Mouse (Mus musculus): ENCODE measurements around the gene Gng8. TPM values are rescaled to one million over a fixed set of nuclear protein-coding genes. Genes with fewer than 3 reads are reported as not detected.
A peak's percentile ranks its signal among the peaks of the same experiment; 100 is the strongest.

Gene Gng8
- polyA plus RNA-seq, 1 experiment from 2014 or later, result 20.3 TPM

GRCm38 (mm10) chr7:16859902-16860651, 31.5 kb upstream of the Gng8 start:
- peaks cover 4% of the 10 kb centered on the region; the same call in 1 of the 2 replicates for H3K9me3 ChIP-seq
- DNase-seq (ENCODE audit: low spot score), result peak; percentile 71
- no peaks in the 10 kb centered on the region for H3K4me1 ChIP-seq
- whole genome bisulfite sequencing, result 33% methylated on average over 5 of the region's 5 CpGs
- H3K27me3 ChIP-seq (replicated peaks; ENCODE audit: low read depth, poor library complexity, severe bottlenecking), result no peaks in the 10 kb centered on the region
- no peak overlapping the region for H3K27ac ChIP-seq (replicated peaks)
- H3K4me3 ChIP-seq, result no peak overlapping the region
- H3K36me3 ChIP-seq (replicated peaks), result peaks cover 74% of the 10 kb centered on the region

DNA sequence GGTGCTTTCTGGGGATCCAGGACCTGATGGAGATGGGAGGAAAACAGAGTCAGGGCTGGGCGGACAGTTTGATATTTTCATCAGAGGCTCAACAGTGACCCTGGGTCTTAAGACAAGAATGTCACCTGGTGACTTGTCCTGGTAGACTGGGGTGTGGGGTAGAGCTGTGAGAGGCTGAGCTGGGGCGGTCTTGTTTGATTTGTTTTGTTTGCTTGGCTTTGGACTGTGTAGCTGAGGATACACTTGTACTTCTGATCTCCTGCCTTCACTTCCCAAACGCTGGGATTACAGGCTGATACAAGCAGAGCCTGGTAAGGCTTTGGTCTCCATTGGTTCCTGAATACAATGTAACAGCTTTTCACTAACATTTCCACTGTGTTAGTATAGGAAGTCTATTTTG, 24.1 kb upstream of the Gng8 start:
- DNase-seq (ENCODE audit: low spot score), result no peak
- Histone ChIP-seq H3K27ac (replicated peaks) (no peak overlapping the region), H3K4me3 (no peak overlapping the region), H3K27me3 (replicated peaks; ENCODE audit: low read depth, poor library complexity, severe bottlenecking) (no peaks in the 10 kb centered on the region), H3K4me1 (peaks cover 14% of the 10 kb centered on the region), H3K36me3 (replicated peaks) (peaks cover 75% of the 10 kb centered on the region), H3K9me3 (peaks cover 4% of the 10 kb centered on the region; the same call in 1 of the 2 replicates)
- 88% methylated on average over 3 of the region's 3 CpGs for WGBS

GRCm38 (mm10) chr7:16869497-16869896, 22.1 kb upstream of the Gng8 start:
- peak overlapping the region; percentile 72 for H3K27ac ChIP-seq (replicated peaks)
- 11% methylated on average over 16 of the region's 16 CpGs for WGBS
- no peaks in the 10 kb centered on the region for H3K27me3 ChIP-seq (replicated peaks; ENCODE audit: low read depth, poor library complexity, severe bottlenecking)

GRCm38 (mm10) chr7:16871600-16871999, 20.0 kb upstream of the Gng8 start:
- whole genome bisulfite sequencing, result 82% methylated on average over 10 of the region's 10 CpGs
- H3K9me3 ChIP-seq, result no peaks in the 10 kb centered on the region
- H3K4me3 ChIP-seq, result no peak overlapping the region
- H3K4me1 ChIP-seq, result peaks cover 31% of the 10 kb centered on the region
- no peak overlapping the region for H3K27ac ChIP-seq (replicated peaks)
- peaks cover 40% of the 10 kb centered on the region for H3K36me3 ChIP-seq (replicated peaks)
- H3K27me3 ChIP-seq (replicated peaks; ENCODE audit: low read depth, poor library complexity, severe bottlenecking), result no peaks in the 10 kb centered on the region
- DNase-seq (ENCODE audit: low spot score), result no peak

More at GRCm38 (mm10) chr7:16869497-16869896, 22.1 kb upstream of the Gng8 start:
- peak; percentile 84 for DNase-seq (ENCODE audit: low spot score)
- Histone ChIP-seq H3K36me3 (replicated peaks) (peaks cover 60% of the 10 kb centered on the region), H3K4me3 (peak overlapping the region; percentile 48), H3K9me3 (peaks cover under 1% of the 10 kb centered on the region; the same call in 1 of the 2 replicates), H3K4me1 (peaks cover 14% of the 10 kb centered on the region)

- H3K27ac ChIP-seq (replicated peaks), result no peak overlapping the region
- WGBS, result 92% methylated on average over 9 of the region's 9 CpGs
- peaks cover 40% of the 10 kb centered on the region for H3K4me1 ChIP-seq
- DNase-seq (ENCODE audit: low spot score), result no peak
- peaks cover 31% of the 10 kb centered on the region for H3K36me3 ChIP-seq (replicated peaks)
- H3K4me3 ChIP-seq, result no peak overlapping the region
- no peaks in the 10 kb centered on the region for H3K27me3 ChIP-seq (replicated peaks; ENCODE audit: low read depth, poor library complexity, severe bottlenecking)
- H3K9me3 ChIP-seq, result no peaks in the 10 kb centered on the region
Measured at GRCm38 (mm10) chr7:16872478-16872877, 19.1 kb upstream of the Gng8 start.

GRCm38 (mm10) chr7:16873392-16873791, 18.2 kb upstream of the Gng8 start:
- 89% methylated on average over 4 of the region's 4 CpGs for WGBS
- H3K4me3 ChIP-seq, result no peak overlapping the region
- H3K9me3 ChIP-seq, result no peaks in the 10 kb centered on the region
- peaks cover 49% of the 10 kb centered on the region for H3K4me1 ChIP-seq
- DNase-seq (ENCODE audit: low spot score), result no peak
- no peaks in the 10 kb centered on the region for H3K27me3 ChIP-seq (replicated peaks; ENCODE audit: low read depth, poor library complexity, severe bottlenecking)
- H3K36me3 ChIP-seq (replicated peaks), result peaks cover 34% of the 10 kb centered on the region
- H3K27ac ChIP-seq (replicated peaks), result no peak overlapping the region

DNA sequence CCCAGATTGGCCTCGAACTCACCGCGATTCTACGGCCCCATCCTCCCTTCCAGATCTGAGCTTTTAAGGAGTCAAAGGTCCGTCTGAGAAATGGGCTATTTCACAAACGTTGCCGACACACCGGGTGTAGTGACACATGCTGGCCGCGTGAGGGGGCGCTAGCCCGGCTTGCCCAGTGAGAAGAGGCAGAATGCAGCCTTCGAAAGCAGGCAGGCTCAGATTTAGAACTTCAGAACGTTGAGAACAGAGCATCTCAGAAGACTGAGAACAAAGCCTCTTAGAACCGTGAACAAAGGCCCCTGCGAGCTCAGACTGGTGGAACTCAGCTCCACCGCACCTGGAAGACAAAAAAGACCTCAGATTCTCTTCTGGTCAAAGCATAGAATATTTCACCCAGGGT, 17.4 kb upstream of the Gng8 start:
- peak; percentile 86 for DNase-seq (ENCODE audit: low spot score)
- Histone ChIP-seq H3K9me3 (no peaks in the 10 kb centered on the region), H3K36me3 (replicated peaks) (peaks cover 42% of the 10 kb centered on the region), H3K27ac (replicated peaks) (peak overlapping the region; percentile 96), H3K4me1 (peaks cover 57% of the 10 kb centered on the region), H3K4me3 (peak overlapping the region; percentile 94), H3K27me3 (replicated peaks; ENCODE audit: low read depth, poor library complexity, severe bottlenecking) (no peaks in the 10 kb centered on the region)
- 5% methylated on average over 17 of the region's 17 CpGs for WGBS

DNA sequence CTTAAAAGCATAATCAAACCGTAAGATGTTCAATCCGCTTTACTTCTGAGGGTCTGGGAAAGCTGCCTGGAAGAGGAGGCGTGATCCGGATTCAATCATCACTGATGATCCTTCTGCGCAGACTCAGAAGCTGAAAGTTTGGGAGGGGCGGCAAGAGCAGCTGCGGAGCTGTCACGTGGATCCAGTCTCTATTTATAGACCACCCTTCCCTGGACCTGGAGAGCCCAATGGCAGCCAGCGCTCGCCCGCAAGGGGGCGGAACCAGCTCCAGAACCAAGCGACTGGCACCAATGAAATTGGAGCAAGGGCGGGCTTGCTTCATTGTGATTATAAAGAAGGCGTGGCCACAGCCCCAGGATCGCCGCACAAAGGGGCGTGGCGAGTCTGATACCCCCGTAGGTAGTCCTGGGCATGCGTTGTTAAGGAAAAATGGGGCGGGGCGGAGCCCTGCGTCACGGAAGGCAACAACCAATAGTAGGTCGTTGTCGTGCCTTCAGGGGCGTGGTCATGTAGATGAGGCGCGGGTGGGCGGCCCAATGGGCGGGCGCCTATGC, 16.8 kb upstream of the Gng8 start:
- WGBS, result under 1% methylated on average over 33 of the region's 33 CpGs

DNA sequence AGATGAGACGGTGACA, 16.5 kb upstream of the Gng8 start, which contains the start of gene Dact3:
Gene Dact3, plus strand, starts transcription at position 8 of the 16 bp plus-strand sequence.
- Histone ChIP-seq H3K9me3 (no peaks in the 10 kb centered on the region), H3K4me1 (peaks cover 56% of the 10 kb centered on the region), H3K4me3 (peak within 1 kb of the TSS; percentile 94), H3K27ac (replicated peaks) (peak within 1 kb of the TSS; percentile 96), H3K36me3 (replicated peaks) (peaks cover 39% of the 10 kb centered on the region), H3K27me3 (replicated peaks; ENCODE audit: low read depth, poor library complexity, severe bottlenecking) (no peaks in the 10 kb centered on the region)
- 8% methylated on average over 1 of the region's 1 CpGs for WGBS
- no peak for DNase-seq (ENCODE audit: low spot score)

More for the DNA sequence above, 16.8 kb upstream of the Gng8 start:
- H3K27me3 ChIP-seq (replicated peaks; ENCODE audit: low read depth, poor library complexity, severe bottlenecking), result no peaks in the 10 kb centered on the region
- H3K4me1 ChIP-seq, result peaks cover 56% of the 10 kb centered on the region
- DNase-seq (ENCODE audit: low spot score), result peak; percentile 100
- H3K36me3 ChIP-seq (replicated peaks), result peaks cover 41% of the 10 kb centered on the region
- no peaks in the 10 kb centered on the region for H3K9me3 ChIP-seq
- H3K4me3 ChIP-seq, result peak overlapping the region; percentile 94
- H3K27ac ChIP-seq (replicated peaks), result peak overlapping the region; percentile 96

GRCm38 (mm10) chr7:16875326-16875725, 16.3 kb upstream of the Gng8 start:
- under 1% methylated on average over 42 of the region's 42 CpGs for WGBS
- Histone ChIP-seq H3K4me3 (peak overlapping the region; percentile 94), H3K36me3 (replicated peaks) (peaks cover 39% of the 10 kb centered on the region), H3K27ac (replicated peaks) (peak overlapping the region; percentile 96), H3K27me3 (replicated peaks; ENCODE audit: low read depth, poor library complexity, severe bottlenecking) (no peaks in the 10 kb centered on the region), H3K9me3 (no peaks in the 10 kb centered on the region), H3K4me1 (peaks cover 58% of the 10 kb centered on the region)
- DNase-seq (ENCODE audit: low spot score), result no peak

DNA sequence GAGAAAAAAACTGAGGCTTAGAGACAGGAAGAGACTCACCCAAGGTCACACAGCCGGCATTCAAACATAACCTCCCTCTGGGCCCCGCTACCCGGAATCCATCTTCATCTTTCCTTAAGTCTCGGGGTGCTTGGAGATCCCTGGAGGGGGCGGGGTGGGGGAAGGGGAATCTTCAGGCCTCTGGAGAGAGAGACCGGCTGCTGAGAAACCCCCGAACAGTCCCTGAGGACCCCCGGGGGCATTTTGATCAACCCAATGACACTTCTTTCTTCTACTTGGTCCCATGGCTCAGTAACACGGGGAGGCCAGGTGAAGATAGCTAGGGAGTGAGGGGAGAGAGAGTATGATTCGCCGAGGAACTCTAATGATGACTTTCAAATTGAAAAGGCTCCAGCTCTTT, 15.6 kb upstream of the Gng8 start:
- Histone ChIP-seq H3K36me3 (replicated peaks) (peaks cover 41% of the 10 kb centered on the region), H3K27me3 (replicated peaks; ENCODE audit: low read depth, poor library complexity, severe bottlenecking) (no peaks in the 10 kb centered on the region), H3K9me3 (no peaks in the 10 kb centered on the region), H3K4me3 (peak overlapping the region; percentile 94), H3K4me1 (peaks cover 60% of the 10 kb centered on the region), H3K27ac (replicated peaks) (peak overlapping the region; percentile 96)
- peak; percentile 60 for DNase-seq (ENCODE audit: low spot score)
- 6% methylated on average over 11 of the region's 11 CpGs for WGBS

DNA sequence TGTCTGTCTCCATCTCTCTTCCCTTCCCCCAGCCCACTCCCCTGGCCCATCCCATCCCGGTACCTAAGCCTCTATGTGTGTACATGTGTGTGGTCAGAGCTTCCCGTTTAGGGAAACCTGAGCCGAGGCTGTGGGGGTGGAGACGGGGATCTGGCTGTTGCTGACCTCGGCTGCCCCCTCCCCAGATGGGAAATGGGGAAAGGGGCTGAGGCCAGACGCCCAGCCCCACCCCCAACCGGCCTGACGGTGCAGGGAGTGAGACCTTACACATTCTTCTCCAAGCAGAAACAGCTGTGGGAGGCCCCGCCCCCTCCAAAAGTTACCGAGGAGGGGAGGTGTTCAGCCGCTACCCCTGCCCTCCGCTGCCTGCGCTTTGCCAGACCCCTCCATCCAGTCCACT, 15.0 kb upstream of the Gng8 start:
- Histone ChIP-seq H3K4me3 (peak overlapping the region; percentile 94), H3K4me1 (peaks cover 64% of the 10 kb centered on the region)
- WGBS, result 2% methylated on average over 13 of the region's 13 CpGs

DNA sequence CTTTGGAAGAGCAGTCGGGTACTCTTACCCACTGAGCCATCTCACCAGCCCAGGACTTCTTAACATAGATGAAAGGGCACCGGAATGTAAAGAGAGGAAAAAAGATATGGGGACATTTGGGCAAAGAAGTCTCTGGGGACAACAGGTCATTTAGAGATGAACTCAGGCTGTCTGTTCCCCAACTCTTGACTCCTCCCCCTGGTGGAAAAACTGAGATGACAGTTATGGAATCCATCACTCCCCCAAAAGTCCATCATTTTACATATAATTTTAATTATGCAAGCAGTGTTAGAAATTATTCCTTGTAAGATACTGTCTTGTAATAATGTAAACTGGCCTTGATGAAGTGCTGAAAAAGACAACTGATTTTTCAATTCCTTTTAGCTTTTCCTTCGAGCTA, 13.9 kb upstream of the Gng8 start:
- H3K9me3 ChIP-seq, result 0 out of 2 replicates have a peak, but pooled peaks cover 3% of the 10 kb centered on the region
- H3K4me1 ChIP-seq, result peaks cover 64% of the 10 kb centered on the region
- H3K27me3 ChIP-seq (replicated peaks; ENCODE audit: low read depth, poor library complexity, severe bottlenecking), result no peaks in the 10 kb centered on the region
- H3K36me3 ChIP-seq (replicated peaks), result peaks cover 44% of the 10 kb centered on the region
- H3K27ac ChIP-seq (replicated peaks), result peak overlapping the region; percentile 96; the same call in 1 of the 2 replicates
- WGBS, result 73% methylated on average over 3 of the region's 3 CpGs
- H3K4me3 ChIP-seq, result peak overlapping the region; percentile 94
- DNase-seq (ENCODE audit: low spot score), result no peak

More for the DNA sequence above, 15.0 kb upstream of the Gng8 start:
- Histone ChIP-seq H3K36me3 (replicated peaks) (peaks cover 43% of the 10 kb centered on the region), H3K27me3 (replicated peaks; ENCODE audit: low read depth, poor library complexity, severe bottlenecking) (no peaks in the 10 kb centered on the region), H3K9me3 (no peaks in the 10 kb centered on the region), H3K27ac (replicated peaks) (peak overlapping the region; percentile 96)
- peak; percentile 98 for DNase-seq (ENCODE audit: low spot score)

All from embryonic facial prominence, embryonic 10.5 days (tissue).